Mouse (Mus musculus) ovary, adult 2 months (tissue): ENCODE measurements around the gene Hnrnpa2b1. TPM values are rescaled to one million over a fixed set of nuclear protein-coding genes. Genes with fewer than 3 reads are reported as not detected.

Experiments used
- polyA plus RNA-seq: library from polyadenylated mRNA; depleted of rRNA; stranded (reverse); fragments of >200 nt; gene quantifications from 2 replicates; pipeline ENCODE4 v1.2.3, GENCODE M21; 2012; rRNA removed

Gene Hnrnpa2b1
- polyA plus RNA-seq: 34.8 and 37.7 TPM in 2 replicates

GRCm38 (mm10) chr6:51469715-51470310 is at the start of gene Hnrnpa2b1:
Hnrnpa2b1 (minus strand) TSS chr6:51469894.

GRCm38 (mm10) chr6:51470311-51471178 is 851 bp upstream of the Hnrnpa2b1 start, which contains the start of gene Cbx3:
Cbx3 (plus strand) TSS chr6:51470360.

DNA sequence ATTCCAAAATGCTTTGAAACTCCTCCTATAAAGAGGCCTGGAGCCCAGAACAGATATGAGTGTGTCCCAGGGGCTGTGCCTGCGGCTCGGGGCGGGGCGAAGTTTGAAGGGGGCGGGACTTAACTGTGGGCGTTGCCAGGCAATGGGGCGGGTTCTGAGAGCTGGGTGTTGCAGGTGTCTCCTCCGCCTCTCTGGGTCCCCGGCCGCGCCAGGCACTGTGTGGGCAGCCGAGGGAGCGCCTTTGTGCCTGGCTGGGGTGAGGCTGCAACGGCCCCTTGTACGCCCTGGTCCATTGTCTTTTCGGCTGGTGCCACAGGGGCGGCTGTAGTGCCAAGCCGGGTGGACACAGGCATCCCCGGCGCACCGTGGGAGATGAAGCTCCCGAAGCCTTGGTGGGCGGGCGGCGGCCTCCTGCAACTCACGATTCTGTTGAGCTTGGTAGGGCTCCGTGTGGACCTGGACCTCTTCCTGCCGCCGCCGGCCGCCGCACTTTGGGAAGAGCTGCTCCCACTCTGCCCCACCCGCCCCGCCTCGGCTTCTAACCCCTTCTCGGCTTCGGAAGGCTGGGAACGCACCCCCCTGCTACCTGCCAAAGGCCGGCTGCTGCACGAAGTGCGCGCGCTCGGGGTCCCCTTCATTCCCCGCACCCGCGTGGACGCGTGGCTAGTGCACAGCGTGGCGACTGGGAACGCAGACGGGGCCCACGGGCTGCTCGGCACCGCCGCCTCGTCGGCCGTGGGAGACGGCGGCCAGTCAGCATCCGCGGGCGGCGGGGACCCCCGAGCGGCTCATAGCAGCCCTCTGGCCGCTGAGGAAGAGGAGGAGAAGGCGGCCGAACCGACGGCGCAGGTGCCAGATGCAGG is 36.9 kb downstream of the Hnrnpa2b1 start, which contains the start of gene Nfe2l3:
TSS of gene Nfe2l3 (plus strand) at position 136 of the 863 bp plus-strand sequence.

Other genes with a start within 250 kb of the Hnrnpa2b1 start
- 2.0 and 2.4 TPM in 2 replicates for gene Nfe2l3, start 37.2 kb downstream of the Hnrnpa2b1 start, polyA plus RNA-seq
- gene Cbx3, start 466 bp upstream of the Hnrnpa2b1 start, polyA plus RNA-seq: 6.3 and 9.2 TPM in 2 replicates
- gene Snx10, start 54.0 kb upstream of the Hnrnpa2b1 start, polyA plus RNA-seq: 1.3 and 1.6 TPM in 2 replicates